Mouse (Mus musculus) CD4-positive, CD25-positive, alpha-beta regulatory T cell, adult 2 months (primary cell): ENCODE data around the gene Mms19.

Experiments used
- DNase-seq: peaks from one replicate; pipeline ENCODE4 v3.0.0-alpha.2; 2012; ENCODE audit warnings: low read depth, low spot score

Gene Mms19

GRCm38 (mm10) chr19:41900495-41901090 lies 80.4 kb downstream of the Mms19 start:
- DNase-seq = peak; percentile 18

- peak; percentile 80 for DNase-seq
Observed at GRCm38 (mm10) chr19:41898860-41899259, 82.1 kb downstream of the Mms19 start.

GRCm38 (mm10) chr19:41896319-41896711 lies 84.6 kb downstream of the Mms19 start:
- DNase-seq = no peak

- peak; percentile 94 for DNase-seq
Observed at GRCm38 (mm10) chr19:41895460-41896318, 85.3 kb downstream of the Mms19 start, which contains the start of gene Rrp12. TSS of gene Rrp12 (minus strand) at chr19:41896173.

- DNase-seq = peak; percentile 20
Observed at GRCm38 (mm10) chr19:41894959-41895358, 86.0 kb downstream of the Mms19 start.
